Mouse (Mus musculus): Measurements from ENCODE around the gene Gpr68.

GRCm38 (mm10) chr12:100877936-100878335, 30.1 kb downstream of the Gpr68 start:
- TF ChIP-seq POLR2A (IDR thresholded peaks at IDR 0.05; ENCODE audit: borderline replicate concordance, insufficient read depth, low read length) (no peak), CTCF (IDR thresholded peaks at IDR 0.05; ENCODE audit: borderline replicate concordance, insufficient read depth, low read depth, low read length) (no peak)

All from cerebellum, adult 2 months (tissue).